Mouse (Mus musculus): ENCODE data around the gene Ifng. TPM values are rescaled to one million over a fixed set of nuclear protein-coding genes. Genes with fewer than 3 reads are reported as not detected.

Gene Ifng
- polyA plus RNA-seq, 3 experiments from 2014 or later: 12.8 to 71.7 (median 14.6) TPM

GRCm38 (mm10) chr10:118480118-118480517 is 39.3 kb downstream of the Ifng start:
- no peak for ATAC-seq

GRCm38 (mm10) chr10:118480793-118481192 is 39.9 kb downstream of the Ifng start:
- ATAC-seq: no peak

- ATAC-seq: no peak
Measured at GRCm38 (mm10) chr10:118494109-118494508, 53.3 kb downstream of the Ifng start.

DNA sequence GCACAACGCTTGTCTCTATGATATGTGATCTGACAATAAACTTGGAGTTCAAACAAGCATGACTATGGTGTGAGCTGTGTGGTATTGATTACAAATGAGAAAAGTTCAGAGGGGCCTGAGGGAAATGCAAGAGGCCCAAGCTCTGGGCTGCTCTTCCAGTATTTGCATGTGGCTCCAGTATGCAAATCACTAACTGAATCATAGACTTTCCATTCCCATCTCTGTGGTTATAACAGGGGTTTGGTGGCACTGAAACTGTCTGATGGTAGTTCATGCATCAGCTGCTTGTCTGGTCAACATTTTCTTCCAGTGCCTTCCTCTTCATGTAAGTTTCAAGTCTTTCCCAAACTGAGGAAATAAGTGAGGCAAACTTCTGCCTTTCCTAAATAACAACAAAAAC is 54.5 kb downstream of the Ifng start:
- ATAC-seq: peak; percentile 48

Other genes starting within 250 kb of the Ifng start
- 1 to 10 TPM in 1 of 3 experiments, not detected in 2; 6.9 TPM for gene Il22, start 236.1 kb upstream of the Ifng start, polyA plus RNA-seq (2017; shearing (Covaris generic))
- not detected for gene Gm32717, start 200.3 kb upstream of the Ifng start, polyA plus RNA-seq (2017; shearing (Covaris generic))
- gene Gm32802, start 182.4 kb upstream of the Ifng start, polyA plus RNA-seq (2017; shearing (Covaris generic)): not detected
- not detected for gene Iltifb, start 146.0 kb upstream of the Ifng start, polyA plus RNA-seq (2017; shearing (Covaris generic))
- not detected for gene Gm9040, start 114.1 kb upstream of the Ifng start, polyA plus RNA-seq (2017; shearing (Covaris generic))
- gene Gm9044, start 108.6 kb upstream of the Ifng start, polyA plus RNA-seq (2017; shearing (Covaris generic)): not detected
- gene Gm9045, start 103.2 kb upstream of the Ifng start, polyA plus RNA-seq (2017; shearing (Covaris generic)): not detected
- gene Gm9046, start 97.8 kb upstream of the Ifng start, polyA plus RNA-seq (2017; shearing (Covaris generic)): not detected
- gene Gm9048, start 92.4 kb upstream of the Ifng start, polyA plus RNA-seq (2017; shearing (Covaris generic)): under 1 TPM in 1 of 3 experiments, not detected in 2; 0.28 TPM
- gene Gm9049, start 86.9 kb upstream of the Ifng start, polyA plus RNA-seq (2017; shearing (Covaris generic)): not detected

All from inflammation-experienced regulatory T-cells, adult 6 months (primary cell).